Mouse (Mus musculus) sigmoid colon, adult 10 weeks (tissue): ENCODE results near the gene Gm10037. TPM values are rescaled to one million over a fixed set of nuclear protein-coding genes. Genes with fewer than 3 reads are reported as not detected.

Experiments used
- polyA plus RNA-seq: library from polyadenylated mRNA; stranded (reverse); fragments of 350-450 nt; fragmentation: Illumina TruSeq; extraction: RNeasy Lipid Tissue Mini Kit (QIAGEN cat#74804); gene quantifications from one replicate; pipeline ENCODE4 v1.2.3, GENCODE M21; 2014; ENCODE audit warnings: low read depth, low replicate concordance

Gene Gm10037
- polyA plus RNA-seq, result 1.1 TPM

DNA sequence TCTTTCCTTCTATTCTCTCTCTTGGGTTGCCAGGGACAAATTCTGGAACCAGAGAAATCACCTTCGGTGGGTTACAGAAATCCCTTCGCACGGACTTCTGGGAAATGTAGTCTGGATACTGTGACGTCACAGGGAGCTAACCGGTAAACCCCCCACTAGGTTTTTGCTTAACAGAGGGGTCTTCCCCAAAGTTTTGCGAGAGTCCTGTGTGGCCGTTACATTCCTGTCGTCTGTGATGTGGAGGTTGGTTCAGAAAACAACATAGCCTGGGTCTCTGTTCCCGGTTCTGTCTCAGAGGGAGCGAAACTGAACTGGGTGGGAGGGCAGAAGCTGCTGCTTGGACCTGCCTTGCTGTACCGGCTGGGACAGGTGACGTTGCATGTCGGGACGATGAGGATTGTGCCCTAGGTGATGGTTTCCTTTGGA lies at the start of gene Gm10037:
TSS of gene Gm10037 (plus strand) at position 196 of the 426 bp plus-strand sequence.

DNA sequence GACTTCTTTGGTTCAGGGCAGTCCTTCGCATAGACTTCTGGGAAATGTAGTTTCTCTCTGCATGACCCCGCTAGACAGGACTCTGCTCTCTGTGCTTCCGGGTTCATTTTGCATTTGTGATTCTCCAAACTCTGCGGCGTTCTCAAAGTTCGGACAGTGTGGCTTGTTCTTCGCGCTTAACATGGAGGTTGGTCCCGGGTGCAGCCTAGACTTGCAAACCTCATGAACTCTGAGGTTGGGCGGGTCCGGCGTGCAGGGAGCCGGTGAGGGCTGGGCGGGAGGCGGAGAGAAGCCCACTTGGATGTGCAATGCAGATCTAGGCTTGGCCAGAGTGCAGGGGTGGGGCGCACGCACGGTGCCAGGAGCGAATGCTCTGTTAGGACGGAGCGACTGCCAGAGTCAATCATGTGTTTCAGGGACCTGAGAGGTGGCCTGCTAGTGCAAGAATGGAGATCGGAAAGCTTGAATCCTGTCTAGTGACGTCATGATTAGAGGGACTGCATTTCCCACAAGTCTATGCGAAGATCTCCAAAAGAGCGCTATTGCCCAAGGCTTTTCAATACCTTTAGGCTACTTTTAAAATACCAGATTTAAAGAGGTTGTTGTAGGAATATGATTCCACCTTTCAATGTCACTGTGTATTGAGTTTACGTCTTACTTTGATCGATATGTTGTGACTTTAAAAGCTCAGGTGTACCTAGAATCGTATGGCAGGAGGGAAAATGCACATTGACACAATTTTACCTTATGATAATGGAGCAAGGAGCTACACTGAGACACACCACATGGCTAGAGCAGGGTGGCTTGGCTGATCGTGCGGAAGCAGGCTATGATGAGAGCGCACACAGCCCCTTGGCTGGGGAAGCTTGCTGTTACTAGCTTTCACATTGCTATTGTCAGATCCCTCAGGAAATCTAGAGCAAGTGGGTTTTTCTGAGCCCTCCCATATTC lies 16.9 kb upstream of the Gm10037 start, which contains the start of gene Zfp273:
TSS of gene Zfp273 (plus strand) at position 31 of the 951 bp plus-strand sequence.

GRCm38 (mm10) chr13:67863026-67863425 lies 32.1 kb downstream of the Gm10037 start, which contains the start of gene BC048507:
BC048507 (plus strand) TSS chr13:67863326.

Other genes with a start within 250 kb of the Gm10037 start
- 56.4 TPM for gene Zfp729b, start 221.4 kb upstream of the Gm10037 start, polyA plus RNA-seq
- gene Gm49345, start 193.3 kb upstream of the Gm10037 start, polyA plus RNA-seq, result not detected
- gene Zfp729a, start 193.3 kb upstream of the Gm10037 start, polyA plus RNA-seq, result 53.6 TPM
- gene Zfp738, start 144.0 kb upstream of the Gm10037 start, polyA plus RNA-seq, result 23.0 TPM
- gene Zfp65, start 101.9 kb upstream of the Gm10037 start, polyA plus RNA-seq, result 43.7 TPM
- gene Zfp85, start 75.9 kb upstream of the Gm10037 start, polyA plus RNA-seq, result 20.4 TPM
- gene Zfp493, start 51.4 kb upstream of the Gm10037 start, polyA plus RNA-seq, result 9.1 TPM
- 25.5 TPM for gene Zfp273, start 17.4 kb upstream of the Gm10037 start, polyA plus RNA-seq
- gene BC048507, start 32.2 kb downstream of the Gm10037 start, polyA plus RNA-seq, result not detected